Mouse (Mus musculus): Measurements from ENCODE around the gene Rab5c. TPM values are rescaled to one million over a fixed set of nuclear protein-coding genes. Genes with fewer than 3 reads are reported as not detected.

The Rab5c gene
- total and polyA plus RNA-seq, 3 experiments: 249 to 263 TPM; not detected in 1

DNA sequence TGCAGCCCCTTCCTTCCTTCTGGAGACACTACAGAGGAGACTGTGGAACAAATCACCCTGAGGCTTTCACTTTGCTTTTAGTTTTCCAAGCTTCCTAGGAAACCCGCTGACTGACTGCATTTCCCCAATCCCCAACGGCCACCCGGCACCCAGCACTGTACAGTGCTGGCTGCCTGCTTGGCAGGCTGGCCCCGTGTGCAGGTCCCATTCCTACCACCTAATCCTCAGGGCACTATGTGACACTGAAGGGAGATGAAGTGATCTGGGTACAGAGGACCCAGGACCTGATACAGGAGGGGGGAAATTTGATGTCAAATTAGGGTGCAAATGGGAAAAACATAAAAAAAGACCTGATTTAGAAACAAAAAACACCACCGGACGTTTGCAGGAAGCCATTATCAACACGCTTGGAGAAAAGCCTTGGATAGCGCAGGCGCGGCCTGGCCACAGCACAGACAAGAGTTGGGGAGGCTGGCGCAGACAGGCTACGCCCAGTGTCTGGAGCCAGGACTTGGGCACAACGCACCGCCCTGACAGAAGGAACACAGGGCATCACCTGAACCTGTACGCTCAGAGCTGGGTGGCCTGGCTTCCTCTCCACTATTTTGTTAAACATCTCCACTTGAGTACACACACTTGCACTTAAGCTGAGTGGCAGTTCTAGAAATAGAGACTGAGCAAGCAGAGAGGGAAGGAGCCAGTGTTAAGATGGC, 43.9 kb upstream of the Rab5c start:
- no peaks in the 10 kb centered on the region for H3K9me3 ChIP-seq (replicated peaks; ENCODE audit: insufficient read depth, low read length)
- no peak overlapping the region for H3K9ac ChIP-seq (ENCODE audit: control insufficient read depth, low read depth, low read length, poor library complexity, severe bottlenecking)
- H3K27me3 ChIP-seq (ENCODE audit: control insufficient read depth in 1 of 2, insufficient read depth in 2 of 2, low read length in 2 of 2): no peaks in the 10 kb centered on the region
- peaks cover 2 to 7% of the 10 kb centered on the region in 2 experiments; a peak in 2 of 4 replicates for H3K36me3 ChIP-seq (ENCODE audit: control insufficient read depth in 1 of 2, insufficient read depth in 2 of 2, low read length in 2 of 2)
- TF ChIP-seq MYB (IDR thresholded peaks at IDR 0.05; ENCODE audit: low read depth, low read length) (no peak), ZMIZ1 (IDR thresholded peaks at IDR 0.05; ENCODE audit: low read depth, low read length) (no peak), GATA1 (IDR thresholded peaks at IDR 0.05; ENCODE audit: low read depth, low read length) (no peak), CHD1 (IDR thresholded peaks at IDR 0.05; ENCODE audit: low read depth, low read length) (no peak), RCOR1 (IDR thresholded peaks at IDR 0.05; ENCODE audit: low read depth, low read length) (no peak), E2F4 (IDR thresholded peaks at IDR 0.05; ENCODE audit: borderline replicate concordance, low read depth, low read length) (no peak), USF2 (IDR thresholded peaks at IDR 0.05; ENCODE audit: borderline replicate concordance in 1 of 2, insufficient read depth in 1 of 2, low read depth in 1 of 2, low read length in 2 of 2) (no peak)
- no peaks in the 10 kb centered on the region for H3K79me2 ChIP-seq (ENCODE audit: control insufficient read depth, insufficient read depth, low read length, poor library complexity)
- no peaks in the 10 kb centered on the region; a peak in 1 of 4 replicates for H3K4me1 ChIP-seq (ENCODE audit: control insufficient read depth in 1 of 2, insufficient read depth in 2 of 2, low read length in 2 of 2)
- no peak overlapping the region for H3K27ac ChIP-seq (ENCODE audit: control insufficient read depth, low read depth, low read length)
- no peak for DNase-seq (ENCODE audit: low read depth, low spot score)
- no peak overlapping the region for H3K4me3 ChIP-seq (ENCODE audit: control insufficient read depth in 1 of 2, insufficient read depth in 1 of 2, low read depth in 2 of 2, low read length in 2 of 2)

DNA sequence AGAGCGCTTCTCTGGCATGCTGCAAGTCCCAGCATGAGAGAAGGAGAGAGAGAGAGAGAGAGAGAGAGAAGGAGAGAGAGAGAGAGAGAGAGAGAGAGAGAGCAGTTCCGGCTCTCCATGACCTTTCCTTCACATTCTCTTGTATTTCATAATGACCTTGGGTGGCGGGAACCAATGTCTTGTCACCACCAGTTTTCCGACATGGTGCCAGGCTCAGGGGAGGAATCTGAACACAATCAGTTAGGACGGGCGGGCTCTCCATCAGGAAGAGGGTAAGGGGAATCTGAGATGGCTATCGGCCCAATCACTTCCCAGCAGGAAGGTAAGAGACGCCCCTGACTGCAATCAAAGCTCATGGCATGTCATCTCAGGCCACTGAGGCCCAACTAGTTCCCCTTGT, 42.2 kb upstream of the Rab5c start:
- Histone ChIP-seq H3K4me3 (ENCODE audit: control insufficient read depth in 1 of 2, insufficient read depth in 1 of 2, low read depth in 2 of 2, low read length in 2 of 2) (no peak overlapping the region), H3K36me3 (ENCODE audit: control insufficient read depth in 1 of 2, insufficient read depth in 2 of 2, low read length in 2 of 2) (peaks cover 1 to 2% of the 10 kb centered on the region in 2 experiments; a peak in 2 of 4 replicates), H3K4me1 (ENCODE audit: control insufficient read depth in 1 of 2, insufficient read depth in 2 of 2, low read length in 2 of 2) (no peaks in the 10 kb centered on the region; a peak in 1 of 4 replicates), H3K27ac (ENCODE audit: control insufficient read depth, low read depth, low read length) (no peak overlapping the region), H3K79me2 (ENCODE audit: control insufficient read depth, insufficient read depth, low read length, poor library complexity) (no peaks in the 10 kb centered on the region), H3K9ac (ENCODE audit: control insufficient read depth, low read depth, low read length, poor library complexity, severe bottlenecking) (no peak overlapping the region), H3K9me3 (replicated peaks; ENCODE audit: insufficient read depth, low read length) (no peaks in the 10 kb centered on the region), H3K27me3 (ENCODE audit: control insufficient read depth in 1 of 2, insufficient read depth in 2 of 2, low read length in 2 of 2) (no peaks in the 10 kb centered on the region)
- TF ChIP-seq UBTF (IDR thresholded peaks at IDR 0.05; ENCODE audit: borderline replicate concordance, insufficient read depth, low read depth, low read length): no peak
- TF ChIP-seq POLR2A (IDR thresholded peaks at IDR 0.05; ENCODE audit: control insufficient read depth in 1 of 2, insufficient read depth in 1 of 2, low read depth in 1 of 2, low read length in 2 of 2, poor library complexity in 1 of 2): no peak
- TF ChIP-seq NRF1 (IDR thresholded peaks at IDR 0.05; ENCODE audit: insufficient read depth, low read depth, low read length, poor library complexity, severe bottlenecking): no peak
- TF ChIP-seq POLR2AphosphoS2 (IDR thresholded peaks at IDR 0.05; ENCODE audit: low read length): no peak
- no peak for TF ChIP-seq ZNF384 (IDR thresholded peaks at IDR 0.05; ENCODE audit: low read depth, low read length)
- TF ChIP-seq MYB (IDR thresholded peaks at IDR 0.05; ENCODE audit: low read depth, low read length): no peak
- no peak for TF ChIP-seq MAX (IDR thresholded peaks at IDR 0.05; ENCODE audit: low read length)
- TF ChIP-seq CTCF (IDR thresholded peaks at IDR 0.05 in 2 of 3, conservative IDR thresholded peaks at IDR 0.05 in 1 of 3; ENCODE audit: control insufficient read depth in 1 of 3, insufficient read depth in 1 of 3, low read depth in 2 of 3, low read length in 3 of 3, poor library complexity in 1 of 3, severe bottlenecking in 1 of 3): no peak
- TF ChIP-seq MAZ (IDR thresholded peaks at IDR 0.05; ENCODE audit: low read depth, low read length): no peak
- TF ChIP-seq MXI1 (IDR thresholded peaks at IDR 0.05; ENCODE audit: low read depth, low read length): no peak
- no peak for TF ChIP-seq TBP (IDR thresholded peaks at IDR 0.05; ENCODE audit: low read depth, low read length)
- TF ChIP-seq USF1 (IDR thresholded peaks at IDR 0.05; ENCODE audit: low read depth, low read length): no peak
- TF ChIP-seq SMC3 (IDR thresholded peaks at IDR 0.05; ENCODE audit: low read depth, low read length): no peak
- no peak for DNase-seq (ENCODE audit: low read depth, low spot score)
